Mouse (Mus musculus) naive thymus-derived CD4-positive, alpha-beta T cell, adult 5 months (primary cell): ENCODE measurements around the gene Nfkb1. TPM values are rescaled to one million over a fixed set of nuclear protein-coding genes. Genes with fewer than 3 reads are reported as not detected.

Source experiments
- polyA plus RNA-seq: library from polyadenylated mRNA; unstranded; fragments of 100-300 nt; shearing (Covaris generic); gene quantifications from one replicate; pipeline ENCODE4 v1.2.1, GENCODE M21; 2017

Gene Nfkb1
- polyA plus RNA-seq: 50.1 TPM

DNA sequence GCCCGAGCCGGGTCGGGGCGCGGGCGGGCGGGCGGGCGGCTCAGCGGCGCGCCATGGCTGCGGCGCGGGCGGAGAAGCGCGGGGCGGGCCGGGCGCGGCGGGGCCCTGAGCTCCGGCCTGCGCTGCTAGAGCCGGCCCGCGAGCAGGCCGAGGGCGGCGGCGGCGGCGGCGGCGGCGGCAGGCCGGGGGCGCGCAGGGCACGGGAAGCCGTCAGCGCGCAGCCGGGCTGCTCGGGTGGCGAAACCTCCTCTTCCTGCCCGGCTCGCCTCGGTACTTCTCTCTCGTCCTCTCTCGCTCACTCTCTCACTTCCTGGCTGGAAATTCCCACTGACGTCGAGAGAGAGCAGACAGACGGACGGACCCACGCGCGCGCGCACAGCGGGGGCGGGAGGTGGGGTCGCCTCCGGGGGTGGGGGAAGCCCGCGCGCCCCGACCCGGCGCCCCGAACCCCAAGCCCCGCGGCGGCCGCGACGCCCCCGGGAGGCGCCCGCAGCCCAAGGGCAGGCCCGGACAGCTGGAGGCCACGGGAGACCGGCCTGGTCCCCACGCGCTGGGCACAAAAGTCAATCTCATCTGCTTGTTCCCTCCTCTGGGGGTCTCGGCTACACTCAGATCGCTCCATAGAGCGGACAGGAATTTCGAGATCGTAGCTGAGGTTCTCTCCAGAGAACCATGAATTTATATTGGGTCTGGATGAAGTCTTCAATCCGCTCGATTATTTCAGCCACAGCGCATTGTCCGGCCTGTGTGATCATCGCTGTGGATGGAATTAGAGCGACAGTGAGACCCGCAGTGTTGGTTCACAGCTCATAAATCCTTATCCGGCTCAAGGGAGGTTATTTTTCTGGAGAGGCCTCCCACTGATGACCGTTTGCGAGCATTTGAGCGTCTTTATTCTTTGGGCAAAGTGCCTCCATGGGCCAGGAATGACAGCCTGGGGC lies at the start of gene Nfkb1:
Gene Nfkb1 (minus strand): TSS at position 357 of the 941 bp plus-strand sequence.

Other genes with a start within 250 kb of the Nfkb1 start
- gene Manba, start 205.9 kb downstream of the Nfkb1 start, polyA plus RNA-seq: 17.8 TPM
- gene Slc39a8, start 133.7 kb upstream of the Nfkb1 start, polyA plus RNA-seq: 4.7 TPM